Comparison of ENCODE assay signal across 17 mouse cellular contexts in the genomic region with DNA sequence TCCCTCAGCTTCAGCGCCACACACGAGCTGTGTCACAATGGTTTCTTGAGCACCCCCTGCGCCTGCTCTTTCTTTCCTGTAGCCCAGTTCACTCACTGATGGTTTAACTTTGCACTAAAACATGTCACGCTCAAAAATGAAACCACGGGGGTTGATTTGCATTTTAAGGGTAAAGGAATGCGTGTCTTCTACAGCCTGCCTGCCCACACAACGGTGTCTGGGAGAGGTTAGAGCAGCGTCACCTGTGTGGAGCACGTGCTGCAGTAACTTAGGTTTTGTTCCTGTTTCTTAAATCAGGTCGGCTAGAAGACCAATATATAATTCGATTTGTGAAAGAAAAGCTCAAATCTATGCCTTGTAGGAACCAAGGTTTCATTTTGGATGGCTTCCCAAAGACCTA. TPM values are rescaled to one million over a fixed set of nuclear protein-coding genes. Genes with fewer than 3 reads are reported as not detected.
DNase-seq lines count a peak whose midpoint lies in the region; ATAC-seq and TF ChIP-seq lines count a peak whose summit lies in the region.
"Had no signal": no experiment of that assay in that cellular context is flagged by ENCODE, and none has a peak within 500 bp of the region (broad histone marks: within the 10 kb centered on the region; RNA-seq: fewer than 3 reads in every experiment).

No protein-coding gene starts in this region.

- H3K9ac ChIP-seq in liver, adult 2 months (ENCODE audit: low read depth, low read length): no peak overlapping the region
- no peak overlapping the region for H3K9ac ChIP-seq in liver, embryonic 12.5 days
- H3K9ac ChIP-seq: liver, postnatal 0 days had no signal

- peak; percentile 23 for DNase-seq in adrenal gland, adult 2 months
- DNase-seq in adrenal gland, postnatal 4 days (ENCODE audit: low spot score in 2 of 2): no peak
- peak; percentile 35 for DNase-seq in liver, adult 2 months (ENCODE audit: extremely low read depth, low read depth, low spot score)
- peak; percentile 81 for DNase-seq in R1 (ENCODE audit: low read depth, low spot score)
- peak; percentile 30 for DNase-seq in mesoderm, embryonic 11.5 days (ENCODE audit: low read depth, low spot score)
- no peak for DNase-seq in forebrain, embryonic 10.5 days (ENCODE audit: extremely low spot score, low spot score)
- DNase-seq in frontal cortex, postnatal 14 days (ENCODE audit: low spot score in 2 of 2): no peak
- DNase-seq: adrenal gland, postnatal 25 days; cerebellum, adult 11 months; heart, adult 2 months; heart, postnatal 14 days; layer of hippocampus, postnatal 36 days; liver, postnatal 0 days had no signal

- no peaks in the 10 kb centered on the region for H3K27me3 ChIP-seq in liver, adult 2 months (ENCODE audit: control insufficient read depth, insufficient read depth, low read length)
- 0 out of 2 replicates have a peak, but pooled peaks cover 4% of the 10 kb centered on the region for H3K27me3 ChIP-seq in liver, embryonic 12.5 days (replicated peaks)
- no peaks in the 10 kb centered on the region for H3K27me3 ChIP-seq in forebrain, embryonic 10.5 days (ENCODE audit: poor library complexity, severe bottlenecking)

- peaks cover 9% of the 10 kb centered on the region; the same call in 1 of the 2 replicates for H3K4me1 ChIP-seq in liver, adult 2 months (ENCODE audit: control insufficient read depth, insufficient read depth, low read length)
- peaks cover 48% of the 10 kb centered on the region for H3K4me1 ChIP-seq in liver, embryonic 12.5 days
- H3K4me1 ChIP-seq in forebrain, embryonic 10.5 days: peaks cover 14% of the 10 kb centered on the region

- no peaks in the 10 kb centered on the region for H3K36me3 ChIP-seq in liver, adult 2 months (ENCODE audit: control insufficient read depth, insufficient read depth, low read length)
- no peaks in the 10 kb centered on the region for H3K36me3 ChIP-seq in liver, embryonic 12.5 days
- no peaks in the 10 kb centered on the region for H3K36me3 ChIP-seq in forebrain, embryonic 10.5 days (replicated peaks)
- H3K36me3 ChIP-seq: limb, embryonic 10.5 days had no signal

- TF ChIP-seq CTCF in liver, adult 2 months (IDR thresholded peaks at IDR 0.05; ENCODE audit: low read depth, low read length): no peak

- H3K79me2 ChIP-seq in liver, adult 2 months (ENCODE audit: control insufficient read depth, insufficient read depth, low read length): no peaks in the 10 kb centered on the region

- WGBS in liver, adult 2 months: 72% methylated on average over 11 of the region's 11 CpGs
- 77% methylated on average over 11 of the region's 11 CpGs for WGBS in liver, embryonic 12.5 days (ENCODE audit: insufficient replicate concordance)
- WGBS in forebrain, embryonic 10.5 days: 82% methylated on average over 11 of the region's 11 CpGs

- H3K4me3 ChIP-seq in liver, adult 2 months (ENCODE audit: insufficient read depth, low read depth, low read length): no peak overlapping the region
- H3K4me3 ChIP-seq in liver, embryonic 12.5 days: no peak overlapping the region
- no peak overlapping the region for H3K4me3 ChIP-seq in forebrain, embryonic 10.5 days
- H3K4me3 ChIP-seq: heart, adult 2 months; limb, embryonic 10.5 days; myocyte had no signal

- H3K27ac ChIP-seq in liver, adult 2 months (replicated peaks; ENCODE audit: insufficient read depth, low read depth, low read length): no peak overlapping the region
- H3K27ac ChIP-seq in liver, embryonic 12.5 days: no peak overlapping the region
- no peak overlapping the region for H3K27ac ChIP-seq in forebrain, embryonic 10.5 days
- H3K27ac ChIP-seq: heart, adult 2 months; kidney, postnatal 0 days; limb, embryonic 10.5 days had no signal

- no peak for TF ChIP-seq POLR2A in liver, adult 2 months (IDR thresholded peaks at IDR 0.05; ENCODE audit: extremely low read depth, insufficient read depth, low read length)

- H3K4me2 ChIP-seq in liver, embryonic 12.5 days: no peak overlapping the region

- no peaks in the 10 kb centered on the region for H3K9me3 ChIP-seq in liver, embryonic 12.5 days (replicated peaks)
- H3K9me3 ChIP-seq in forebrain, embryonic 10.5 days: no peaks in the 10 kb centered on the region
- H3K9me3 ChIP-seq: limb, embryonic 10.5 days had no signal

- no peak for ATAC-seq in liver, embryonic 12.5 days
- ATAC-seq: liver, postnatal 0 days had no signal

RNA-seq across cellular contexts. Expression of a gene that starts 23.3 kb away (rescaled TPM):
- 100 to 1,000 TPM; 227 to 228 TPM for total RNA-seq in adrenal gland, adult 2 months (2021)
- polyA plus RNA-seq in adrenal gland, adult 2 months (2012; rRNA removed): 19.4 and 28.7 TPM in 2 replicates
- 100 to 1,000 TPM; 188 to 210 TPM for total RNA-seq in adrenal gland, postnatal 4 days (2021)
- total RNA-seq in liver, adult 2 months (2014; rRNA removed): 65.0 and 68.4 TPM in 2 replicates
- polyA plus RNA-seq in liver, adult 2 months (2012; rRNA removed): 40.0 and 42.0 TPM in 2 replicates
- polyA plus RNA-seq in liver, embryonic 12.5 days (2016; fragmentation: Nextera tagmentation; extraction: Ambion mirVana): 176 and 181 TPM in 2 replicates
- polyA plus RNA-seq in forebrain, embryonic 10.5 days (2016; fragmentation: Nextera tagmentation; extraction: Ambion mirVana): 290 and 300 TPM in 2 replicates

RNA-seq across cellular contexts. Expression of a gene that starts 55.4 kb away (rescaled TPM):
- under 1 TPM; 0.12 to 0.48 TPM for total RNA-seq in adrenal gland, adult 2 months (2021)
- 0.02 TPM in 1 of 2 replicates, not detected in the other for polyA plus RNA-seq in adrenal gland, adult 2 months (2012; rRNA removed)
- total RNA-seq in adrenal gland, postnatal 4 days (2021): under 1 TPM; 0.25 to 0.36 TPM
- 0.09 and 0.13 TPM in 2 replicates for total RNA-seq in liver, adult 2 months (2014; rRNA removed)
- polyA plus RNA-seq in liver, adult 2 months (2012; rRNA removed): 0.05 TPM in 1 of 2 replicates, not detected in the other
- polyA plus RNA-seq in liver, embryonic 12.5 days (2016; fragmentation: Nextera tagmentation; extraction: Ambion mirVana): 0.05 and 0.06 TPM in 2 replicates
- 0.15 and 0.16 TPM in 2 replicates for polyA plus RNA-seq in forebrain, embryonic 10.5 days (2016; fragmentation: Nextera tagmentation; extraction: Ambion mirVana)
- total RNA-seq: heart, adult 2 months had no signal

Comparison
In these comparisons a context has a peak if more than half of its experiments do, and no peak if none do; other contexts are left out.
1. DNase-seq: peak in adrenal gland, adult 2 months (single experiment), liver, adult 2 months (single experiment), R1 (single experiment) and mesoderm, embryonic 11.5 days (single experiment); none in adrenal gland, postnatal 4 days (0 of 2), forebrain, embryonic 10.5 days (single experiment) and frontal cortex, postnatal 14 days (0 of 2).